Mouse (Mus musculus): Measurements from ENCODE around the gene Camk2d. TPM values are rescaled to one million over a fixed set of nuclear protein-coding genes. Genes with fewer than 3 reads are reported as not detected.
A peak's percentile ranks its signal among the peaks of the same experiment; 100 is the strongest.

Camk2d gene
- 34.9 and 36.7 TPM in 2 replicates for polyA plus RNA-seq (2015; fragmentation: Nextera tagmentation; extraction: Ambion mirVana)

- peak within 1 kb of the TSS; percentile 90 for H3K4me3 ChIP-seq (ENCODE audit: low read depth, low read length)
- ATAC-seq (ENCODE audit: low FRiP score, low TSS enrichment) (peak; percentile 96), DNase-seq (ENCODE audit: low spot score) (peak; percentile 98)
- 0% methylated on average over 16 of the region's 16 CpGs for WGBS
- peak within 1 kb of the TSS; percentile 100 for H3K27ac ChIP-seq (replicated peaks)
- no peaks in the 10 kb centered on the region for H3K4me1 ChIP-seq (replicated peaks; ENCODE audit: control insufficient read depth, insufficient read depth)
- no peak for TF ChIP-seq CTCF (IDR thresholded peaks at IDR 0.05; ENCODE audit: low read depth)
- TF ChIP-seq EP300 (optimal IDR thresholded peaks at IDR 0.05): peak; percentile 97
- peak within 1 kb of the TSS; percentile 95 for H3K4me2 ChIP-seq (replicated peaks; ENCODE audit: low read depth)
- H3K9me3 ChIP-seq (ENCODE audit: control insufficient read depth, low read length): no peaks in the 10 kb centered on the region
- H3K36me3 ChIP-seq (ENCODE audit: control insufficient read depth, insufficient read depth, low read length): no peaks in the 10 kb centered on the region; the same call in 1 of the 2 replicates
- peak within 1 kb of the TSS; percentile 94 for H3K9ac ChIP-seq (ENCODE audit: low read length)
- no peaks in the 10 kb centered on the region for H3K27me3 ChIP-seq (ENCODE audit: control insufficient read depth, insufficient read depth, low read length)
These were observed at the start of gene Camk2d for GRCm38 (mm10) chr3:126596086-126596485. Gene Camk2d, plus strand, starts transcription at chr3:126596302.

GRCm38 (mm10) chr3:126547941-126548340 lies 48.2 kb upstream of the Camk2d start:
- Histone ChIP-seq H3K36me3 (ENCODE audit: control insufficient read depth, insufficient read depth, low read length) (no peaks in the 10 kb centered on the region), H3K4me3 (ENCODE audit: low read depth, low read length) (no peak overlapping the region), H3K27ac (replicated peaks) (no peak overlapping the region), H3K9me3 (ENCODE audit: control insufficient read depth, low read length) (no peaks in the 10 kb centered on the region), H3K4me2 (replicated peaks; ENCODE audit: low read depth) (no peak overlapping the region), H3K27me3 (ENCODE audit: control insufficient read depth, insufficient read depth, low read length) (no peaks in the 10 kb centered on the region), H3K9ac (ENCODE audit: low read length) (no peak overlapping the region), H3K4me1 (replicated peaks; ENCODE audit: control insufficient read depth, insufficient read depth) (no peaks in the 10 kb centered on the region)
- no peak for ATAC-seq (ENCODE audit: low FRiP score, low TSS enrichment)
- DNase-seq (ENCODE audit: low spot score): no peak
- no peak for TF ChIP-seq CTCF (IDR thresholded peaks at IDR 0.05; ENCODE audit: low read depth)
- no peak for TF ChIP-seq EP300 (optimal IDR thresholded peaks at IDR 0.05)

GRCm38 (mm10) chr3:126563646-126564045 lies 32.5 kb upstream of the Camk2d start:
- no peak for TF ChIP-seq CTCF (IDR thresholded peaks at IDR 0.05; ENCODE audit: low read depth)
- TF ChIP-seq EP300 (optimal IDR thresholded peaks at IDR 0.05): no peak
- no peaks in the 10 kb centered on the region for H3K4me1 ChIP-seq (replicated peaks; ENCODE audit: control insufficient read depth, insufficient read depth)

GRCm38 (mm10) chr3:126570628-126571027 lies 25.5 kb upstream of the Camk2d start:
- Histone ChIP-seq H3K27ac (replicated peaks) (no peak overlapping the region), H3K9ac (ENCODE audit: low read length) (no peak overlapping the region), H3K36me3 (ENCODE audit: control insufficient read depth, insufficient read depth, low read length) (no peaks in the 10 kb centered on the region), H3K4me3 (ENCODE audit: low read depth, low read length) (no peak overlapping the region), H3K4me1 (replicated peaks; ENCODE audit: control insufficient read depth, insufficient read depth) (no peaks in the 10 kb centered on the region), H3K9me3 (ENCODE audit: control insufficient read depth, low read length) (no peaks in the 10 kb centered on the region), H3K4me2 (replicated peaks; ENCODE audit: low read depth) (no peak overlapping the region), H3K27me3 (ENCODE audit: control insufficient read depth, insufficient read depth, low read length) (no peaks in the 10 kb centered on the region)
- 76% methylated on average over 1 of the region's 1 CpGs for WGBS
- TF ChIP-seq CTCF (IDR thresholded peaks at IDR 0.05; ENCODE audit: low read depth): no peak
- ATAC-seq (ENCODE audit: low FRiP score, low TSS enrichment) (no peak), DNase-seq (ENCODE audit: low spot score) (no peak)

More at GRCm38 (mm10) chr3:126563646-126564045, 32.5 kb upstream of the Camk2d start:
- H3K9me3 ChIP-seq (ENCODE audit: control insufficient read depth, low read length): no peaks in the 10 kb centered on the region
- no peak overlapping the region for H3K27ac ChIP-seq (replicated peaks)
- WGBS: 66% methylated on average over 2 of the region's 2 CpGs
- H3K4me3 ChIP-seq (ENCODE audit: low read depth, low read length): no peak overlapping the region
- H3K36me3 ChIP-seq (ENCODE audit: control insufficient read depth, insufficient read depth, low read length): no peaks in the 10 kb centered on the region
- H3K27me3 ChIP-seq (ENCODE audit: control insufficient read depth, insufficient read depth, low read length): no peaks in the 10 kb centered on the region
- ATAC-seq (ENCODE audit: low FRiP score, low TSS enrichment) (no peak), DNase-seq (ENCODE audit: low spot score) (no peak)
- no peak overlapping the region for H3K9ac ChIP-seq (ENCODE audit: low read length)
- H3K4me2 ChIP-seq (replicated peaks; ENCODE audit: low read depth): no peak overlapping the region

GRCm38 (mm10) chr3:126572915-126573314 lies 23.2 kb upstream of the Camk2d start:
- Histone ChIP-seq H3K9me3 (ENCODE audit: control insufficient read depth, low read length) (no peaks in the 10 kb centered on the region), H3K27ac (replicated peaks) (no peak overlapping the region), H3K9ac (ENCODE audit: low read length) (no peak overlapping the region), H3K4me2 (replicated peaks; ENCODE audit: low read depth) (no peak overlapping the region), H3K4me3 (ENCODE audit: low read depth, low read length) (no peak overlapping the region), H3K4me1 (replicated peaks; ENCODE audit: control insufficient read depth, insufficient read depth) (no peaks in the 10 kb centered on the region), H3K27me3 (ENCODE audit: control insufficient read depth, insufficient read depth, low read length) (no peaks in the 10 kb centered on the region), H3K36me3 (ENCODE audit: control insufficient read depth, insufficient read depth, low read length) (no peaks in the 10 kb centered on the region)
- ATAC-seq (ENCODE audit: low FRiP score, low TSS enrichment) (no peak), DNase-seq (ENCODE audit: low spot score) (no peak)
- 67% methylated on average over 5 of the region's 5 CpGs for WGBS
- no peak for TF ChIP-seq CTCF (IDR thresholded peaks at IDR 0.05; ENCODE audit: low read depth)
- TF ChIP-seq EP300 (optimal IDR thresholded peaks at IDR 0.05): no peak

GRCm38 (mm10) chr3:126575927-126576326 lies 20.2 kb upstream of the Camk2d start:
- no peaks in the 10 kb centered on the region for H3K27me3 ChIP-seq (ENCODE audit: control insufficient read depth, insufficient read depth, low read length)
- no peak overlapping the region for H3K4me2 ChIP-seq (replicated peaks; ENCODE audit: low read depth)
- peak; percentile 54; the same call in 1 of the 2 replicates for ATAC-seq (ENCODE audit: low FRiP score, low TSS enrichment)
- H3K27ac ChIP-seq (replicated peaks): no peak overlapping the region
- no peaks in the 10 kb centered on the region for H3K9me3 ChIP-seq (ENCODE audit: control insufficient read depth, low read length)
- H3K9ac ChIP-seq (ENCODE audit: low read length): no peak overlapping the region
- 46% methylated on average over 2 of the region's 2 CpGs for whole genome bisulfite sequencing
- TF ChIP-seq EP300 (optimal IDR thresholded peaks at IDR 0.05) (no peak), CTCF (IDR thresholded peaks at IDR 0.05; ENCODE audit: low read depth) (peak; percentile 70)
- H3K4me3 ChIP-seq (ENCODE audit: low read depth, low read length): no peak overlapping the region
- no peaks in the 10 kb centered on the region for H3K4me1 ChIP-seq (replicated peaks; ENCODE audit: control insufficient read depth, insufficient read depth)
- H3K36me3 ChIP-seq (ENCODE audit: control insufficient read depth, insufficient read depth, low read length): no peaks in the 10 kb centered on the region
- peak; percentile 20 for DNase-seq (ENCODE audit: low spot score)

Measured in stomach, postnatal 0 days (tissue).